Mouse (Mus musculus) layer of hippocampus, adult 2 months (tissue): ENCODE data around the gene Agpat1. TPM values are rescaled to one million over a fixed set of nuclear protein-coding genes. Genes with fewer than 3 reads are reported as not detected.
A peak's percentile ranks its signal among the peaks of the same experiment; 100 is the strongest.

Experiments used
- DNase-seq, 2 experiments: peaks; one replicate each; pipeline ENCODE4 v3.0.0; 2022; ENCODE audit warnings: low spot score in 2 of 2
- H3K27ac ChIP-seq: fragments of 200-600 bp; 2 replicates; pipeline ENCODE4 v1.8.1; 2022
- H3K4me3 ChIP-seq: fragments of 200-600 bp; 2 replicates; pipeline ENCODE4 v1.8.1; 2022; ENCODE audit warnings: mild to moderate bottlenecking
- CTCF ChIP-seq: fragments of 200-600 bp; conservative IDR thresholded peaks from 2 replicates; pipeline ENCODE4 v1.8.1; 2022; ENCODE audit warnings: antibody characterized with exemption, mild to moderate bottlenecking, moderate library complexity
- total RNA-seq, 2 experiments: library from RNA; stranded (reverse); gene quantifications; 2 replicates each; pipeline ENCODE4 v1.2.3; 2021

The Agpat1 gene
- total RNA-seq, 2 experiments from 2014 or later = 153 to 160 TPM

GRCm38 (mm10) chr17:34603375-34604060 is 544 bp upstream of the Agpat1 start, which contains the start of gene Rnf5:
Gene Rnf5 (minus strand): TSS chr17:34603690.
- Histone ChIP-seq H3K27ac (peak within 1 kb of the TSS; percentile 99), H3K4me3 (peak within 1 kb of the TSS; percentile 91)
- no peak for TF ChIP-seq CTCF
- DNase-seq = peak; percentile 96 to 100

GRCm38 (mm10) chr17:34604511-34605237 is 612 bp downstream of the Agpat1 start:
- Histone ChIP-seq H3K27ac (peak overlapping the region; percentile 99), H3K4me3 (peak overlapping the region; percentile 91)
- TF ChIP-seq CTCF = no peak
- DNase-seq = no peak

GRCm38 (mm10) chr17:34605609-34606008 is 1.5 kb downstream of the Agpat1 start:
- Histone ChIP-seq H3K27ac (peak overlapping the region; percentile 99), H3K4me3 (peak overlapping the region; percentile 91)
- TF ChIP-seq CTCF = no peak
- DNase-seq = peak; percentile 97

GRCm38 (mm10) chr17:34606186-34607039 is 2.4 kb downstream of the Agpat1 start:
- DNase-seq = no peak
- no peak for TF ChIP-seq CTCF
- H3K27ac ChIP-seq = peak overlapping the region; percentile 99
- H3K4me3 ChIP-seq = peak overlapping the region; percentile 91

- H3K4me3 ChIP-seq = no peak overlapping the region
- no peak for DNase-seq
- no peak for TF ChIP-seq CTCF
- H3K27ac ChIP-seq = no peak overlapping the region
Measured at GRCm38 (mm10) chr17:34607997-34608396, 3.9 kb downstream of the Agpat1 start.

- no peak for TF ChIP-seq CTCF
- no peak for DNase-seq
- no peak overlapping the region for H3K4me3 ChIP-seq
- H3K27ac ChIP-seq = no peak overlapping the region
Measured at GRCm38 (mm10) chr17:34611050-34611449, 7.0 kb downstream of the Agpat1 start.

GRCm38 (mm10) chr17:34613054-34613645 is 9.1 kb downstream of the Agpat1 start:
- TF ChIP-seq CTCF = no peak
- no peak for DNase-seq
- no peak overlapping the region for H3K4me3 ChIP-seq
- no peak overlapping the region for H3K27ac ChIP-seq

- H3K27ac ChIP-seq = no peak overlapping the region
- TF ChIP-seq CTCF = no peak
Measured at GRCm38 (mm10) chr17:34613830-34614229, 9.8 kb downstream of the Agpat1 start.

GRCm38 (mm10) chr17:34615871-34616270 is 11.8 kb downstream of the Agpat1 start, which contains the start of gene Egfl8:
Gene Egfl8 (minus strand): TSS chr17:34615971.
- no peak for TF ChIP-seq CTCF
- H3K27ac ChIP-seq = peak within 1 kb of the TSS; percentile 58; the same call in 1 of the 2 replicates
- no peak within 1 kb of the TSS for H3K4me3 ChIP-seq
- DNase-seq = no peak

More at GRCm38 (mm10) chr17:34613830-34614229, 9.8 kb downstream of the Agpat1 start:
- H3K4me3 ChIP-seq = no peak overlapping the region
- DNase-seq = no peak

GRCm38 (mm10) chr17:34618999-34619398 is 14.9 kb downstream of the Agpat1 start:
- peak; percentile 94; the same call in 1 of the 2 replicates for TF ChIP-seq CTCF
- H3K4me3 ChIP-seq = no peak overlapping the region
- no peak overlapping the region for H3K27ac ChIP-seq
- DNase-seq = peak; percentile 72 to 80

GRCm38 (mm10) chr17:34621006-34621405 is 16.9 kb downstream of the Agpat1 start:
- Histone ChIP-seq H3K4me3 (no peak overlapping the region), H3K27ac (no peak overlapping the region)
- no peak for TF ChIP-seq CTCF
- DNase-seq = no peak

GRCm38 (mm10) chr17:34623161-34623560 is 19.1 kb downstream of the Agpat1 start:
- no peak overlapping the region for H3K4me3 ChIP-seq
- no peak for DNase-seq
- TF ChIP-seq CTCF = peak; percentile 63
- no peak overlapping the region for H3K27ac ChIP-seq

- TF ChIP-seq CTCF = no peak
- Histone ChIP-seq H3K4me3 (no peak overlapping the region), H3K27ac (no peak overlapping the region)
- DNase-seq = no peak
Measured at GRCm38 (mm10) chr17:34624981-34625380, 20.9 kb downstream of the Agpat1 start.
